ENCODE assay signal across 8 mouse cellular contexts in the genomic region with DNA sequence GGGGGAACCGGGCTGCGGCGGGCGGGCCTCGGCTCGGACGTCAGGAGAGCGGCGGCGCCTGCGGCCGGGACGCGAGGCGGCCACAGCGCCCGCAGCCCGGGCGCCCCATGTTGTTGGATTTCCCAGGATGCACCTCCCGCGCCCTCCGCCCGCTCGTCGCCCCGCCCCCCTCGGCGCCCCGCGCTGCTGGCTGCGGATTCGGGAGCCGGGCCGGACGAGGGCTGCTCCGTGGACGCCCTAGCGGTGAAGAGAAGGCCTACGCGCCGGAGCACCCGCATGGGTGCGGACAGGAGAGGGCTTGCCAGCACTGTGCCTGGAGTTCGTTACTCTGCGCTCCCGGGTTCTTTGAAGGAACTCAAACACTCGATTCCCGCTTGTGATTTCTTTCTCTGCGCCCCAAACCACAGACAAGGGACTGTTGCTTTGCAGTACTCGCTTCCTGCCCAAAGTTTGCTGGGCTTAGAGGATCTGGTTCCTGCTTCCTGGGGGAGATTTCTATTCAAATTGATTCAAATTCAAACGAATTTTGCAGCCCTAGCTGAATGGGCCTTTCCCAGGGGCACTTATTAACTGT. TPM values are rescaled to one million over a fixed set of nuclear protein-coding genes. Genes with fewer than 3 reads are reported as not detected.
A peak's percentile ranks its signal among the peaks of the same experiment; 100 is the strongest.
DNase-seq lines count a peak whose midpoint lies in the region; ATAC-seq and TF ChIP-seq lines count a peak whose summit lies in the region.

No protein-coding gene starts in this region.

- peak overlapping the region; percentile 85 for H3K4me2 ChIP-seq in hindbrain, embryonic 12.5 days (replicated peaks)
- H3K4me2 ChIP-seq in lung, postnatal 0 days (replicated peaks; ENCODE audit: low read depth, low read length): peak overlapping the region; percentile 96

- CTCF ChIA-PET in Patski (lab: Charles Lee): interaction anchor here (1.2 kb wide), 1 partner anchor 36 kb away, joined by 3 read pairs; no protein-coding TSS in a partner anchor

- peak; percentile 92 for TF ChIP-seq CTCF in Patski (IDR thresholded peaks at IDR 0.05)
- peak; percentile 80 for TF ChIP-seq CTCF in lung, postnatal 0 days (IDR thresholded peaks at IDR 0.05)

- in situ Hi-C loops in Patski (cut with MboI; ENCODE audit: low pct_unique_long_range_greater_than_20kb): no loop called here

- DNase-seq in Patski (ENCODE audit: low read depth, low spot score): peak; percentile 35
- peak; percentile 94 to 96 for DNase-seq in cerebellum, postnatal 10 days
- peak; percentile 83 to 87 for DNase-seq in frontal cortex, postnatal 10 days (ENCODE audit: low spot score in 2 of 2)
- peak; percentile 89 to 94 for DNase-seq in layer of hippocampus, postnatal 10 days (ENCODE audit: low spot score in 2 of 2)
- DNase-seq in lung, postnatal 0 days (ENCODE audit: low spot score): peak; percentile 95
- DNase-seq in ovary, postnatal 10 days (ENCODE audit: low spot score): peak; percentile 80
- peak; percentile 87 for DNase-seq in thymus, postnatal 0 days (ENCODE audit: low spot score)

- peaks cover 18% of the 10 kb centered on the region for H3K4me1 ChIP-seq in hindbrain, embryonic 12.5 days
- H3K4me1 ChIP-seq in lung, postnatal 0 days (ENCODE audit: insufficient read depth, low read depth, low read length): peaks cover 6% of the 10 kb centered on the region; the same call in 1 of the 2 replicates

- H3K36me3 ChIP-seq in hindbrain, embryonic 12.5 days: no peaks in the 10 kb centered on the region
- no peaks in the 10 kb centered on the region for H3K36me3 ChIP-seq in lung, postnatal 0 days (ENCODE audit: insufficient read depth, low read length)

- POLR2A ChIA-PET in Patski (lab: Charles Lee): no interaction called here

- peak; percentile 95 for ATAC-seq in Patski
- ATAC-seq in hindbrain, embryonic 12.5 days (ENCODE audit: low FRiP score): peak; percentile 97
- ATAC-seq in lung, postnatal 0 days: peak; percentile 96

- H3K4me3 ChIP-seq in hindbrain, embryonic 12.5 days: peak overlapping the region; percentile 88
- H3K4me3 ChIP-seq in lung, postnatal 0 days (ENCODE audit: low read depth, low read length): peak overlapping the region; percentile 91

- WGBS in hindbrain, embryonic 12.5 days: under 1% methylated on average over 46 of the region's 51 CpGs
- 1% methylated on average over 11 of the region's 51 CpGs for WGBS in lung, postnatal 0 days

- H3K27me3 ChIP-seq in Patski: no peaks in the 10 kb centered on the region
- no peaks in the 10 kb centered on the region for H3K27me3 ChIP-seq in hindbrain, embryonic 12.5 days
- no peaks in the 10 kb centered on the region for H3K27me3 ChIP-seq in lung, postnatal 0 days (replicated peaks; ENCODE audit: insufficient read depth, low read length)

- no peak for TF ChIP-seq EP300 in lung, postnatal 0 days (IDR thresholded peaks at IDR 0.05)

- H3K9me3 ChIP-seq in hindbrain, embryonic 12.5 days (replicated peaks): no peaks in the 10 kb centered on the region
- H3K9me3 ChIP-seq in lung, postnatal 0 days (ENCODE audit: low read length): no peaks in the 10 kb centered on the region

- H3K9ac ChIP-seq in hindbrain, embryonic 12.5 days: peak overlapping the region; percentile 92
- peak overlapping the region; percentile 90 for H3K9ac ChIP-seq in lung, postnatal 0 days (replicated peaks; ENCODE audit: low read depth)

- peak overlapping the region; percentile 96 for H3K27ac ChIP-seq in hindbrain, embryonic 12.5 days
- H3K27ac ChIP-seq in lung, postnatal 0 days (ENCODE audit: low read length): peak overlapping the region; percentile 95

RNA-seq across cellular contexts. Expression of a gene that starts 0.4 kb away (rescaled TPM):
- 20.2 TPM for polyA plus RNA-seq in Patski (2021)
- 11.0 and 11.1 TPM in 2 replicates for polyA plus RNA-seq in hindbrain, embryonic 12.5 days (2016; fragmentation: Nextera tagmentation; extraction: Ambion mirVana)
- total RNA-seq in layer of hippocampus, postnatal 10 days (2021): 10 to 100 TPM; 13.5 to 16.1 TPM
- 3.3 and 3.7 TPM in 2 replicates for polyA plus RNA-seq in lung, postnatal 0 days (2015; fragmentation: Nextera tagmentation; extraction: Ambion mirVana)
- 3.9 and 4.6 TPM in 2 replicates for polyA plus RNA-seq in thymus, postnatal 0 days (2015; fragmentation: Nextera tagmentation; extraction: Ambion mirVana)

RNA-seq across cellular contexts. Expression of a gene that starts 32.7 kb away (rescaled TPM):
- polyA plus RNA-seq in Patski (2021): 6.5 TPM
- polyA plus RNA-seq in hindbrain, embryonic 12.5 days (2016; fragmentation: Nextera tagmentation; extraction: Ambion mirVana): 1.6 TPM in 2 replicates
- total RNA-seq in layer of hippocampus, postnatal 10 days (2021): 1 to 10 TPM in 1 of 2 experiments, under 1 TPM in 1; 0.96 to 1.1 TPM
- polyA plus RNA-seq in lung, postnatal 0 days (2015; fragmentation: Nextera tagmentation; extraction: Ambion mirVana): 1.7 and 2.3 TPM in 2 replicates
- 2.3 and 2.6 TPM in 2 replicates for polyA plus RNA-seq in thymus, postnatal 0 days (2015; fragmentation: Nextera tagmentation; extraction: Ambion mirVana)

RNA-seq across cellular contexts. Expression of a gene that starts 50.7 kb away (rescaled TPM):
- 4.8 TPM for polyA plus RNA-seq in Patski (2021)
- polyA plus RNA-seq in hindbrain, embryonic 12.5 days (2016; fragmentation: Nextera tagmentation; extraction: Ambion mirVana): 7.9 and 9.9 TPM in 2 replicates
- 1 to 10 TPM; 2.0 to 2.3 TPM for total RNA-seq in layer of hippocampus, postnatal 10 days (2021)
- polyA plus RNA-seq in lung, postnatal 0 days (2015; fragmentation: Nextera tagmentation; extraction: Ambion mirVana): 9.2 and 11.9 TPM in 2 replicates
- 7.5 and 7.6 TPM in 2 replicates for polyA plus RNA-seq in thymus, postnatal 0 days (2015; fragmentation: Nextera tagmentation; extraction: Ambion mirVana)

Comparison
In these comparisons a context has a peak if more than half of its experiments do, and no peak if none do; other contexts are left out.
1. Peak in every context shown above with its lines: DNase-seq, ATAC-seq, H3K4me3 ChIP-seq and H3K27ac ChIP-seq.
2. DNase-seq: peak in every context shown above with its lines; median percentile 95 in cerebellum, postnatal 10 days; 95 in lung, postnatal 0 days; 92 in layer of hippocampus, postnatal 10 days; 87 in thymus, postnatal 0 days; 85 in frontal cortex, postnatal 10 days; 80 in ovary, postnatal 10 days; 35 in Patski.